Mouse (Mus musculus) liver, adult 10 weeks (tissue): ENCODE measurements around the gene Rdm1. TPM values are rescaled to one million over a fixed set of nuclear protein-coding genes. Genes with fewer than 3 reads are reported as not detected.

Experiments used
- polyA plus RNA-seq: library from polyadenylated mRNA; stranded (reverse); fragments of 350-450 nt; fragmentation: Illumina TruSeq; extraction: RNeasy Lipid Tissue Mini Kit (QIAGEN cat#74804); gene quantifications from one replicate; pipeline ENCODE4 v1.2.3, GENCODE M21; 2014; ENCODE audit warnings: low read depth, low replicate concordance

Rdm1 gene
- 2.7 TPM for polyA plus RNA-seq

DNA sequence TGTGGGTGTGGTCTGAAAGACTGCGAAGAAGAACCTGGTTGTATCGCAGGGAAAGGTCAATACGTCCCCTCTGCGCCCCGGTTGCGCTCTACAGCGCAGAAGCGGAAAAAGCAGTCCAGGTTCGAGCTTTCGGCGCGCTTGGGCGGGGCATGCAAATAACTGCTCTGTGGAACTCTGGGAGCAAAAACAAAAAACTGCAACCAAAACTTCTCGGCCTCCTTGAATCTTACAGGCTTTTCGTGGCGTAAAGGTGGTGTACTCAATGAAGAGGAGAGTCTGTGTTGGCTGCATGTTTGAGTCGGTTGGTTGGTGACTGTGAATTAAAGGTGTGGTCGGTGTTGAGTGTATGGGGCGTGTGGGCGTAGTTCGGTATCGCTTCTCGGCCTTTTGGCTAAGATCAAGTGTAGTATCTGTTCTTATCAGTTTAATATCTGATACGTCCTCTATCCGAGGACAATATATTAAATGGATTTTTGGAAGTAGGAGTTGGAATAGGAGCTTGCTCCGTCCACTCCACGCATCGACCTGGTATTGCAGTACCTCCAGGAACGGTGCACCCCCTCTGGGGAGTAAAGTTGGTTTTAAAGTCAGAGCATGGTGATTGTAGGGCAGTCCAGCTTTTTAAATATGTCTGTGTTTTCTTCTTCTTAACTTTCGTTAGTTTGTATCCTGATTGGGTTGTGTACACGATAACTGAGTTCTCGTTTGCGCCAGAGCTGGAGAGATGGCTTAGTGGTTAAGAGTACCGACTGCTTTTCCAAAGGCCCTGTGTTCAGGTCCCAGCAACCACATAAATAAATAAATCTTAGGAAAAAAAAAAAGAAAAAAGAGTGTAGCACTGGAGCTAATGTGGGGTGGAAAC lies at the start of gene Rdm1:
Gene Rdm1, plus strand, starts transcription at position 201 of the 862 bp plus-strand sequence.

DNA sequence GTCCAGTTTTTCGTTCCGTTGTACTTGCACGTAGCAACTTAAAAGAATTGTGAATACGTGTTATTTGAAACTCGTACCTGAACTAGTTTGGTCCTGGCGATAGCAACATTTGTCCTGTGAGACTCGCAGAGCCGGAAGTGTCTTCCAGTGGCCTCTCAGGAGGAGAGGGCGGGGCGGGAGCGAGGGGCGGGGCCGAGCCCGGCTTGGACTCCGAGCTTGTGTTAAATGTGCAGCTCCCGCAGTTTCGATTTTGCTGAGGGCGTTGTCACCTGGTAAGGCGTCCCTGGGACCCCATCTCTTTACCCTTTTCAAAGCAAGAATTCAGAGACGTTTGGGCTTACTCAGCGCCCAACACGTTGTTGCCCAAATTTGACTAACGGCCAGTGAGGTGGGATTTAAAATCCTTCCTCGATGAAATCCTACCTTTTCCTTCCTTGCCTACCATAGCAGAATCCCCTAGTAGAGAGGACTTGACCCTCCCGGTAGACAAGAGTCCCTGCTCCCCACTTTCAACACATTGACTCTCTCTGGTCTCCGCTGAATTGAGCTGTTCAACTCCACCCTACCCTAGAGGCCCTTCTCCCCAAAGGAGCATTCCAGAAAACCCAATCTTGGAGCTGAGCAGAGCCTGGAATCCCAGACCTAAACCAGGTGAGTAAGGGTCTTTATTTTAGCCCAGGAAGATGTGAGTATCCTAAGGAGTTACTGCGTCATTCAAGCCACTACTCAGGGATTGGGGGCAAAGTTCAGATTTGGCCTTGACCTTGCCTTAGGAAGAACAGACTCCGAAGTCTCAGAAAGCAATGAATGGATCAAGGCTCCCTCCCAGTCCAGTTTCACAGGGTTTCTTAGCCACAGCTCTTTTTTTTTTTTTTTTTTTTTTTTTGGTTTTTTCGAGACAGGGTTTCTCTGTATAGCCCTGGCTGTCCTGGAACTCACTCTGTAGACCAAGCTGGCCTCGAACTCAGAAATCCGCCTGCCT lies 44.6 kb upstream of the Rdm1 start, which contains the start of gene Tmem106a:
Gene Tmem106a, plus strand, starts transcription at position 189 of the 982 bp plus-strand sequence.

DNA sequence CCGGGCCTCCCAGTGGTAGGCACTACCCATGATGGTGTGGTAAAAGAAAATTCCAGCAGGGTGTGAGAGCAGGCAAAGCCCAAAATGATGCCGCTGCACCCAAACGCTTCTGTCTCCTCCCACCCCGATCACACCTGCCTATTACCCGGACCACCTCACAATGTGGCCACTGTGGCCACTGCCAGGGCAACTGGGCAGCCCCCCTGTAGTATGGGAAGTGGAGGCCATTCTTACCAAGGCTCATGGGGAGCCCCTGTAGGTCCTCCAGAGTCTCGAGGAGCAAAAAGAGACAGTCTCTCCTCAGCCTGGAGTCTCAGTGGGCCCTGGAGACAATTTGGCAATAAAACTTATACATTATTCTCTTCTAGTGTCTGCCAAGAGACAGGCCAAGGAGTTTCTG lies 27.8 kb upstream of the Rdm1 start, which contains the start of gene Gm11634:
Gene Gm11634, minus strand, starts transcription at position 101 of the 400 bp plus-strand sequence.

DNA sequence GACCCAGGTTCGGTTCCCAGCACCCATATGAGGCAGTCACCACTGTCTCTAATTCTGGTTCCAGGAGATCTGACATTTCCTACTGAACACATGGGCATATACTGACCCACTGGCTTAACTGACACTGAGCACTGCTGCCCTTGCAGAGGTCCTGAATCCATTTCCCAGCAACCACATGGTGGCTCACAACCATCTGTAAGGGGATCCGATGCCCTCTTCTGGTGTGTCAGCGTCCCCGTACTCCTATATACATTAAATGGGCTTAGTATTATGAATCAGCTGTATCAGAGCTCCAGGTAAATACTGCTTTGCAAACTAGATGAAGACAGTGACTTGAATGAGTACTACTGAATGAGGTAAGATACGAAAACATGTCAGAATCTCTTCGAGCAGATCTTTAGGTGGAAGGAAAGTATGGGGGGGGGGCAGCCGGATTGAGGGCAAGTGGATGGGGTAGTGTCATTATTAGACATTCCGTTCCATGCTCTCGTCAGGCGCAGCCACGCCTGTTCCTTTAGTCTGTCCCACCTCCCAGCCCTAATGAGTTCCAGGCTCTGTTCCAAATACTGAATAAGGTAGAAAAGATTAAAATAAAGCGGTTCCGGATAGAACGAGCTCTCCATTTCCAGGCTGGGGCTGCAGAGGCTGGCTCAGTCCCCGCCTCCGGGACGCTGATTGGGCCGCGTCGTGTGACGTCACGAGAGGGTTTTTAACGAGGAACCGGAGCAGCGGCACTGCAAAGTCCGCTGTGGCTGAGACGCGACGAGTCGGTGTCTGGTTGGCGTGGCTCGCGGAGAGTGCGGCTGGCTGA lies 38.0 kb downstream of the Rdm1 start, which contains the start of gene Arl4d:
Gene Arl4d, plus strand, starts transcription at position 717 of the 811 bp plus-strand sequence.

Other genes starting within 250 kb of the Rdm1 start
- gene Aarsd1, start 209.6 kb upstream of the Rdm1 start, polyA plus RNA-seq, result 5.7 TPM
- gene Gm27029, start 202.4 kb upstream of the Rdm1 start, polyA plus RNA-seq, result 0.95 TPM
- gene Rundc1, start 202.1 kb upstream of the Rdm1 start, polyA plus RNA-seq, result 1.6 TPM
- gene Ptges3l, start 201.9 kb upstream of the Rdm1 start, polyA plus RNA-seq, result not detected
- 30.0 TPM for gene Rpl27, start 184.9 kb upstream of the Rdm1 start, polyA plus RNA-seq
- 3.8 TPM for gene Ifi35, start 178.8 kb upstream of the Rdm1 start, polyA plus RNA-seq
- gene Rnd2, start 162.2 kb upstream of the Rdm1 start, polyA plus RNA-seq, result 10.8 TPM
- gene Vat1, start 161.0 kb upstream of the Rdm1 start, polyA plus RNA-seq, result 1.9 TPM
- gene Brca1, start 75.2 kb upstream of the Rdm1 start, polyA plus RNA-seq, result 0.58 TPM
- gene Nbr1, start 75.0 kb upstream of the Rdm1 start, polyA plus RNA-seq, result 155 TPM
- 6.0 TPM for gene Tmem106a, start 45.0 kb upstream of the Rdm1 start, polyA plus RNA-seq
- gene Gm11634, start 27.9 kb upstream of the Rdm1 start, polyA plus RNA-seq, result not detected
- gene Arl4d, start 38.3 kb downstream of the Rdm1 start, polyA plus RNA-seq, result 17.2 TPM
- gene Dhx8, start 105.7 kb downstream of the Rdm1 start, polyA plus RNA-seq, result 6.9 TPM
- not detected for gene Etv4, start 158.2 kb downstream of the Rdm1 start, polyA plus RNA-seq